23 mouse cellular contexts compared by ENCODE assay signal in genomic region chr17:52225584-52225983, GRCm38 (mm10).
"Had no signal": no experiment of that assay in that cellular context is flagged by ENCODE, and none has a peak within 500 bp of the region (broad histone marks: within the 10 kb centered on the region; RNA-seq: fewer than 3 reads in every experiment).

No protein-coding gene starts in this region.

- ATAC-seq: intestine, embryonic 16.5 days had no signal

- H3K4me3 ChIP-seq: gastrocnemius, adult 2 months; heart, adult 2 months; heart, embryonic 13.5 days; heart, embryonic 15.5 days; hindbrain, embryonic 15.5 days; kidney, embryonic 15.5 days; limb, embryonic 13.5 days; limb, embryonic 15.5 days had no signal

- H3K27ac ChIP-seq: gastrocnemius, adult 2 months; heart, adult 2 months; heart, embryonic 13.5 days; heart, embryonic 15.5 days; hindbrain, embryonic 15.5 days; kidney, embryonic 15.5 days; kidney, postnatal 0 days; limb, embryonic 13.5 days; limb, embryonic 15.5 days had no signal

- H3K4me1 ChIP-seq: heart, embryonic 13.5 days; heart, embryonic 15.5 days; hindbrain, embryonic 15.5 days; kidney, embryonic 15.5 days; limb, embryonic 13.5 days; limb, embryonic 15.5 days had no signal

- H3K9ac ChIP-seq: heart, embryonic 13.5 days; heart, embryonic 15.5 days; hindbrain, embryonic 15.5 days; kidney, embryonic 15.5 days; limb, embryonic 13.5 days; limb, embryonic 15.5 days had no signal

- H3K4me2 ChIP-seq: heart, embryonic 11.5 days; heart, embryonic 13.5 days; heart, embryonic 15.5 days; hindbrain, embryonic 15.5 days; kidney, embryonic 15.5 days; limb, embryonic 13.5 days; limb, embryonic 15.5 days had no signal

- H3K27me3 ChIP-seq: heart, embryonic 13.5 days; heart, embryonic 15.5 days; hindbrain, embryonic 15.5 days; kidney, embryonic 15.5 days; limb, embryonic 13.5 days; limb, embryonic 15.5 days had no signal

- DNase-seq: gastrocnemius, adult 2 months; gastrocnemius, postnatal 10 days; gastrocnemius, postnatal 25 days; heart, adult 2 months; heart, postnatal 14 days; heart, postnatal 36 days; kidney, adult 11 months; kidney, adult 2 months; kidney, adult 9 months; kidney, postnatal 14 days; kidney, postnatal 36 days; layer of hippocampus, adult 9-11 months; layer of hippocampus, postnatal 36 days; left cerebral cortex, postnatal 4 days had no signal

- H3K9me3 ChIP-seq: heart, embryonic 13.5 days; heart, embryonic 15.5 days; hindbrain, embryonic 15.5 days; kidney, embryonic 15.5 days; limb, embryonic 13.5 days; limb, embryonic 15.5 days had no signal

- H3K36me3 ChIP-seq: heart, embryonic 13.5 days; heart, embryonic 15.5 days; hindbrain, embryonic 15.5 days; kidney, embryonic 15.5 days; limb, embryonic 13.5 days; limb, embryonic 15.5 days had no signal
